11 mouse cellular contexts compared by ENCODE assay signal in the genomic region with DNA sequence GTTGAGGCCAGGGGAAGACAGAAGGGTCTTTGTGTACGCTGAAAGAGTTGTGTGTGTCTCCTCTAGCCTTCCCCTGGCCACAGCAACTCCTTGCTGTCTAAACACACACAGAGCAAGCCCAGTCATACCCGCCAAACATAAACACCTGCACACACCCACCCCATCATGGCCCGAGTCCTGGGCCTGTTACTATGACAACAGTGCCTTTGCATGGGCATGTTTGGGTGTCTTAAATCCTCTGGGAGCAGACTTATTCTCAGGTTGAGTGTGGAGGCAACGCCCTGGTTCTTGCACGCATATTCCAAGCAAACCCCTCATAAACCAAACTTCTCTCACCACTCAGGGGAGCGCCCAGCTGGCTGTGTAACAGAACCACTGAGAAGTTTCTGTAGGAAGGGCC.
DNase-seq lines count a peak whose midpoint lies in the region; TF ChIP-seq lines count a peak whose summit lies in the region.
"Had no signal": no experiment of that assay in that cellular context is flagged by ENCODE, and none has a peak within 500 bp of the region (broad histone marks: within the 10 kb centered on the region; RNA-seq: fewer than 3 reads in every experiment).

No protein-coding gene starts in this region.

- H3K9me3 ChIP-seq in CH12.LX (replicated peaks; ENCODE audit: low read length): no peaks in the 10 kb centered on the region

- no peak for TF ChIP-seq CTCF in CH12.LX (conservative IDR thresholded peaks at IDR 0.05 in 1 of 2, IDR thresholded peaks at IDR 0.05 in 1 of 2; ENCODE audit: low read depth in 2 of 2, low read length in 2 of 2)

- dilution Hi-C loops in CH12.LX (cut with MboI; ENCODE audit: extremely low pct_ligation_motif_present, extremely low pct_unique_long_range_greater_than_20kb, low sequenced_read_pairs): no loop called here

- H3K4me3 ChIP-seq in CH12.LX (replicated peaks in 1 of 3; ENCODE audit: low read depth in 2 of 3, low read length in 2 of 3, poor library complexity in 1 of 3): no peak overlapping the region

- H3K79me2 ChIP-seq in CH12.LX (replicated peaks; ENCODE audit: control insufficient read depth, extremely low read depth, insufficient read depth, poor library complexity, severe bottlenecking): no peaks in the 10 kb centered on the region

- no peaks in the 10 kb centered on the region for H3K36me3 ChIP-seq in CH12.LX (replicated peaks in 1 of 2; ENCODE audit: control insufficient read depth in 1 of 2, insufficient read depth in 1 of 2, low read length in 1 of 2)

- H3K27me3 ChIP-seq in CH12.LX (replicated peaks): no peaks in the 10 kb centered on the region

- peak; percentile 15 to 25 for DNase-seq in layer of hippocampus, adult 8-10 months (ENCODE audit: low spot score in 2 of 2)
- DNase-seq in layer of hippocampus, postnatal 36 days: no peak
- DNase-seq in CH12.LX (ENCODE audit: extremely low read depth): peak; percentile 97
- DNase-seq in ES-CJ7 (ENCODE audit: low read depth, low spot score): peak; percentile 18
- peak; percentile 17 for DNase-seq in gonadal fat pad, adult 2 months (ENCODE audit: low read depth)
- DNase-seq in cerebellum, postnatal 4 days (ENCODE audit: low spot score in 2 of 2): no peak
- no peak for DNase-seq in cerebellum, postnatal 14 days
- DNase-seq in cerebellum, adult 8-10 months: no peak
- DNase-seq: cerebellum, postnatal 25 days; kidney, postnatal 25 days; lung, adult 2 months had no signal

- TF ChIP-seq EP300 in CH12.LX (IDR thresholded peaks at IDR 0.05; ENCODE audit: low read length): peak; percentile 79

- peaks cover 5 to 71% of the 10 kb centered on the region in 2 experiments for H3K4me1 ChIP-seq in CH12.LX (ENCODE audit: control insufficient read depth in 1 of 2, insufficient read depth in 2 of 2)

- no peak; the same call in 1 of the 2 replicates for TF ChIP-seq RAD21 in CH12.LX (IDR thresholded peaks at IDR 0.05; ENCODE audit: low read depth, low read length)

- TF ChIP-seq POLR2A in CH12.LX (IDR thresholded peaks at IDR 0.05; ENCODE audit: low read depth, low read length): no peak

- no peak overlapping the region for H3K9ac ChIP-seq in CH12.LX (ENCODE audit: insufficient read depth, low read depth)

- in situ Hi-C loops in CH12.LX (cut with MboI; ENCODE audit: low pct_ligation_motif_present, low pct_unique_long_range_greater_than_20kb, low sequenced_read_pairs): no loop called here

- H3K4me2 ChIP-seq in CH12.LX (ENCODE audit: insufficient read depth, low read depth, poor library complexity, severe bottlenecking): no peak overlapping the region

- H3K27ac ChIP-seq in CH12.LX (ENCODE audit: insufficient read depth, low read depth): peak overlapping the region; percentile 46

TF ChIP-seq in CH12.LX, 34 proteins besides CTCF, POLR2A, EP300 and RAD21:
- TF ChIP-seq MAZ (IDR thresholded peaks at IDR 0.05; ENCODE audit: low read depth, low read length) (no peak), ETS1 (conservative IDR thresholded peaks at IDR 0.05; ENCODE audit: low read depth, low read length) (peak; percentile 88), UBTF (IDR thresholded peaks at IDR 0.05; ENCODE audit: low read depth, low read length) (no peak), MEF2A (IDR thresholded peaks at IDR 0.05; ENCODE audit: borderline replicate concordance, low read depth, low read length) (peak; percentile 52), BHLHE40 (IDR thresholded peaks at IDR 0.05; ENCODE audit: low read depth, low read length) (peak; percentile 64), JUND (conservative IDR thresholded peaks at IDR 0.05; ENCODE audit: low read depth, low read length) (0 out of 2 replicates have a peak, but pooled peaks have one; percentile 25), IRF4 (IDR thresholded peaks at IDR 0.05; ENCODE audit: low read depth, low read length) (peak; percentile 87), TCF12 (IDR thresholded peaks at IDR 0.05; ENCODE audit: low read depth, low read length) (peak; percentile 73), CHD1 (IDR thresholded peaks at IDR 0.05; ENCODE audit: low read depth, low read length) (no peak)

Comparison
In these comparisons a context has a peak if more than half of its experiments do, and no peak if none do; other contexts are left out.
1. DNase-seq: peak in layer of hippocampus, adult 8-10 months (2 of 2), CH12.LX (single experiment), ES-CJ7 (single experiment) and gonadal fat pad, adult 2 months (single experiment); none in layer of hippocampus, postnatal 36 days (0 of 2), cerebellum, postnatal 4 days (0 of 2), cerebellum, postnatal 14 days (0 of 2) and cerebellum, adult 8-10 months (single experiment).